Mouse (Mus musculus) limb, embryonic 14.5 days (tissue): ENCODE results near the gene Siae. TPM values are rescaled to one million over a fixed set of nuclear protein-coding genes. Genes with fewer than 3 reads are reported as not detected.
A peak's percentile ranks its signal among the peaks of the same experiment; 100 is the strongest.

Experiments used
- ATAC-seq: fragments of 200-750 bp; cut with Nextera tagmentation; 2 replicates; pipeline ENCODE4 v1.8.0; 2017; ENCODE audit warnings: low read depth, moderate number of reproducible peaks, moderate TSS enrichment; ENCODE audit not compliant: low FRiP score
- DNase-seq: peaks from one replicate; pipeline ENCODE4 v3.0.0-alpha.2; 2015; ENCODE audit warnings: low spot score
- H3K27ac ChIP-seq: fragments of 300-500 bp; sonication (generic); replicated peaks from 2 replicates; pipeline ENCODE4 v1.5.1; 2014; ENCODE audit warnings: low read depth, mild to moderate bottlenecking, low read length, moderate library complexity, mixed read lengths
- H3K27me3 ChIP-seq: fragments of 300-500 bp; sonication (generic); 2 replicates; pipeline ENCODE4 v1.6.1; 2014; ENCODE audit warnings: low read length, mixed read lengths; ENCODE audit not compliant: control insufficient read depth, insufficient read depth
- H3K36me3 ChIP-seq: fragments of 300-500 bp; sonication (generic); 2 replicates; pipeline ENCODE4 v1.6.1; 2014; ENCODE audit warnings: mild to moderate bottlenecking, low read length, moderate library complexity, mixed read lengths; ENCODE audit not compliant: control insufficient read depth, insufficient read depth
- H3K4me1 ChIP-seq: fragments of 300-500 bp; sonication (generic); 2 replicates; pipeline ENCODE4 v1.6.1; 2014; ENCODE audit warnings: antibody characterized with exemption, low read length, mixed read lengths; ENCODE audit not compliant: control insufficient read depth, insufficient read depth
- H3K4me2 ChIP-seq: fragments of 300-500 bp; sonication (generic); replicated peaks from 2 replicates; pipeline ENCODE4 v1.6.1; 2014; ENCODE audit warnings: low read depth, mild to moderate bottlenecking, low read length, moderate library complexity; ENCODE audit not compliant: severe bottlenecking
- H3K4me3 ChIP-seq: fragments of 300-500 bp; sonication (generic); replicated peaks from 2 replicates; pipeline ENCODE4 v1.5.1; 2014; ENCODE audit warnings: low read length
- H3K9ac ChIP-seq: fragments of 300-500 bp; sonication (generic); 2 replicates; pipeline ENCODE4 v1.6.1; 2014; ENCODE audit warnings: mild to moderate bottlenecking, low read depth, low read length, moderate library complexity; ENCODE audit not compliant: severe bottlenecking
- H3K9me3 ChIP-seq: fragments of 300-500 bp; sonication (generic); 2 replicates; pipeline ENCODE4 v1.6.1; 2016; ENCODE audit warnings: low read length; ENCODE audit not compliant: control insufficient read depth
- POLR2A ChIP-seq: fragments of 200-500 bp; IDR thresholded peaks from 2 replicates; pipeline ENCODE4 v1.8.0; 2012; ENCODE audit warnings: inconsistent platforms, mild to moderate bottlenecking, moderate library complexity, borderline replicate concordance; ENCODE audit not compliant: insufficient read depth, insufficient read length; ENCODE audit errors: extremely low read depth
- WGBS: fragments of 180-500 bp; shearing (Covaris S2); extraction: QIAGEN DNeasy Blood & Tissue Kit; methylation state at CpG from one replicate; pipeline ENCODE4 v1.1.7; 2014; 5-methylcytosine and 5-hydroxymethylcytosine counted together
- polyA plus RNA-seq, 2 experiments: library from polyadenylated mRNA; depleted of rRNA in 1 of 2; stranded (reverse) in 1 of 2; unstranded in 1 of 2; fragments of >200 nt; fragmentation: Nextera tagmentation in 1 of 2; extraction: Ambion mirVana in 1 of 2; gene quantifications; 2 replicates each; pipeline versions ENCODE4 v1.2.1 to v1.2.3; 2012 to 2014

The Siae gene
- polyA plus RNA-seq, 2 experiments, result 8.1 to 9.4 TPM

DNA sequence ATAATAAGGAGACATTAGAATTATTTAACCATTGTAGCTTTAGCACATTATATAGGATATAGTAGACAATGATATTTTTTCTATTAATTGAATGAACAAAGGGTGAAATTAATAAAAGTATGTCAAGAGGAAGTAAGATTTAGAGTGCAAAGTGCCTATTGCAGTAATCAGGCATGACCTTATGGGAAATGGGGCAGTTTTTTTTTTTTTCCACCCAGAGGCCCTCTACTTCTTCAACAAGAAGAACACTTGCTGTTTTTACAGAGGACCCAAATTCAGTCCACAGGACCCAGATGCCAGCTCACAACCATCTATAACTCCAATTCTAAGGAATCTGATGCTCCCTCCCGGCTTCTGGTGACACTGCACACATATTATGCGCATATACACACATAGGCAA is 5.1 kb downstream of the Siae start:
- H3K27ac ChIP-seq, result no peak overlapping the region
- H3K4me2 ChIP-seq, result no peak overlapping the region
- no peak for DNase-seq
- H3K9me3 ChIP-seq, result no peaks in the 10 kb centered on the region
- no peaks in the 10 kb centered on the region for H3K4me1 ChIP-seq
- ATAC-seq, result no peak
- H3K9ac ChIP-seq, result no peak overlapping the region
- no peak overlapping the region for H3K4me3 ChIP-seq
- WGBS, result 95% methylated on average over 2 of the region's 2 CpGs
- H3K27me3 ChIP-seq, result no peaks in the 10 kb centered on the region
- H3K36me3 ChIP-seq, result no peaks in the 10 kb centered on the region
- no peak for TF ChIP-seq POLR2A

DNA sequence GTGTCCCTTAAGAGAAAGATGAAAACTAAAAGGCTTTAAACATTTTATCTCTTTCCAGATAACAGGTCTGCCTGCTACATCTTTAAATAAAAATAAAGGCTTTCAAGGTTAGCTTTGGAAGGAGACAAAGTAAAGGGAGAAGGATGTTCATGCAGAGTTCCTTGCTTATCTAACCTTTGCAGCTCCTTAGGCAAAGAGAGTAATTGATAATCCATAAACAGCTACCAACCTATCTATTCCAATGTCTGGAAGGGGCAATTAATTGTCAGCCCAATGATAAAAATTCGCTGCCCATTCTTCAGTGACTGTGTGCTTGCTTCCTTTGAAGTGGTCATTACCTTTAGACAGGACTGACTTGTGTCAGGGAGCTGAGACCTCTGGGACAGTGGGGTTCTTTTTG is 8.3 kb downstream of the Siae start:
- Histone ChIP-seq H3K36me3 (no peaks in the 10 kb centered on the region), H3K4me1 (peaks cover 10% of the 10 kb centered on the region), H3K9ac (no peak overlapping the region), H3K27me3 (no peaks in the 10 kb centered on the region), H3K9me3 (no peaks in the 10 kb centered on the region), H3K27ac (no peak overlapping the region), H3K4me2 (no peak overlapping the region), H3K4me3 (no peak overlapping the region)
- WGBS, result 52% methylated on average over 1 of the region's 1 CpGs
- TF ChIP-seq POLR2A, result no peak
- no peak for DNase-seq
- no peak for ATAC-seq

DNA sequence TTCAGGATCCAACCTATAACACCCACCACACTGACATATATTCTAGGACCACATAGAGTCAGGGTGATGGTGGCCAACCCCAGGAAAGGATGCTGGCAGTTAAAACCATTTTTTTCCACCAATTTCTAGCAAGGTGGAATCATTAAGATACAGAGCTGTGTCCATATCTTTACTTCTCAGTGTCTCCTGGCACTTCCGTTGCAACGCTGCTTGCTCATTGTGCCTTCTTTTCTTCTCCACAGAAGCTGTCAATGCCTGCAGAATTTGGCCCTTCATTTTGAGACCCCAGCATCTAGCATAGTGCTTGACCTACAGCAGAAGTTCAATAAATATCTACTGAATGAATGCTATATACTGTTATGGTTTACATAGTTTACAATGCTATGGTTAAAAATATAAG is 11.5 kb downstream of the Siae start:
- Histone ChIP-seq H3K27me3 (no peaks in the 10 kb centered on the region), H3K9me3 (no peaks in the 10 kb centered on the region), H3K4me3 (no peak overlapping the region), H3K9ac (no peak overlapping the region), H3K4me2 (no peak overlapping the region), H3K36me3 (no peaks in the 10 kb centered on the region), H3K27ac (no peak overlapping the region), H3K4me1 (peaks cover 10% of the 10 kb centered on the region)
- DNase-seq (no peak), ATAC-seq (no peak)
- 66% methylated on average over 2 of the region's 2 CpGs for WGBS
- TF ChIP-seq POLR2A, result no peak

DNA sequence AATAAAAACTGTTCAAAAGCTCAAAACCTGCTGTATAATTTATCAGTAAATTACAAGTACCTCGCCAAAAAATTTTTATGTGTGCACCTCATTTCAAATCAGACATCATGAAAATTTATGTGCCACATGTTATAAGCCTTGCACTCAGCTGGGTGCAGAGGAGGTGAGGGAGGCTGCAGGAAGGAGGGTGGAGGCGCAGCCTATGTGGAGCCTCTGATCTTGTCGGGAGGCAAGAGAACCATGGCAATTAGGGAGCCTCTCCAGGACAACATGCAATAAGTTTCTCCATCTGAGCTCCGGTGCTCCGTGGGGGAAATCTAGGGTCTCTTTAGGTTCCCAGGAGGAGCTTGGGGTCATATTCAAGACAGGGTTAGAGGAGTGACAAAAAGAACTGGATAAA is 12.0 kb downstream of the Siae start:
- no peak overlapping the region for H3K9ac ChIP-seq
- no peaks in the 10 kb centered on the region for H3K27me3 ChIP-seq
- no peaks in the 10 kb centered on the region for H3K9me3 ChIP-seq
- no peak for ATAC-seq
- H3K4me3 ChIP-seq, result no peak overlapping the region
- DNase-seq, result no peak
- WGBS, result 11% methylated on average over 5 of the region's 5 CpGs
- TF ChIP-seq POLR2A, result no peak
- H3K27ac ChIP-seq, result no peak overlapping the region
- no peaks in the 10 kb centered on the region for H3K36me3 ChIP-seq
- H3K4me1 ChIP-seq, result peaks cover 10% of the 10 kb centered on the region
- no peak overlapping the region for H3K4me2 ChIP-seq

DNA sequence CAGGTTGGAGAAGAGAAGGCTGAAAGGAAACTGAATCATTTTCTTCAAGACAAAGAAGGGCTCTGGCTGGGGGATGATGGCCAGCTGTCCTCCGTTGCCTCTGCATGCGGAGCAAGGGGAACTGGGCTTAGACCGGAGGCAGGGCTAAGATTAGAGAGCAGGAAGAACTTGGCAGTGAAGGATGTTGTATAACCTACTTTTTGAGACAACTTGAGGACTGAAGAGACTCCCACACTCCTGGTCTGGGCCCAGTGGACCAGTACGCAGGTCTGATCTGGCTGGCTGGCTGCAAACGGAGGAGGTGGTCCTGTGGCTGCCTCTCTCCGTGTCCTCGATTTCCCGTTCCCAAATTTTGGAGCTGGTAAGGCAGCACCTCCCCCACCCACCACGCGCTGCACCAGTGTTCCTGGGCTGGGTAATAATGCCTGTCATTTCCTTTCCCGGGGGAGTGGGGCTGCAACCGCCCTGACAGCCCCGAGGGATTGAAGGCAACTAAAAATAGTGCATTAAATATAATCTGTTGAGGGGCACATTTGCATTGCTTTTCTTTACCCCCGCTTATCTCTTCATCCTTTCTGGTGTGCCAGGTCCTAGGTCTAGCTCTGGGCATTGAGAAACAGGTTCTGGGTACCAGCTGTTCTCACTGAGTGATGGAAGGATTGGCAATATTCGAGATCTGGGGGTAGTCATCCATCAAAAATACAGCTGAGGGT is 12.6 kb downstream of the Siae start:
- Histone ChIP-seq H3K4me3 (no peak overlapping the region), H3K36me3 (no peaks in the 10 kb centered on the region)
- no peak for DNase-seq

More for the DNA sequence above, 12.6 kb downstream of the Siae start:
- peaks cover 10% of the 10 kb centered on the region for H3K4me1 ChIP-seq
- H3K27ac ChIP-seq, result no peak overlapping the region
- peak overlapping the region; percentile 30; the same call in 1 of the 2 replicates for H3K4me2 ChIP-seq
- no peak for ATAC-seq
- no peak overlapping the region for H3K9ac ChIP-seq
- H3K9me3 ChIP-seq, result no peaks in the 10 kb centered on the region
- TF ChIP-seq POLR2A, result no peak
- H3K27me3 ChIP-seq, result no peaks in the 10 kb centered on the region
- 16% methylated on average over 15 of the region's 15 CpGs for WGBS
